Mouse (Mus musculus): ENCODE data around the gene Tbce.

DNA sequence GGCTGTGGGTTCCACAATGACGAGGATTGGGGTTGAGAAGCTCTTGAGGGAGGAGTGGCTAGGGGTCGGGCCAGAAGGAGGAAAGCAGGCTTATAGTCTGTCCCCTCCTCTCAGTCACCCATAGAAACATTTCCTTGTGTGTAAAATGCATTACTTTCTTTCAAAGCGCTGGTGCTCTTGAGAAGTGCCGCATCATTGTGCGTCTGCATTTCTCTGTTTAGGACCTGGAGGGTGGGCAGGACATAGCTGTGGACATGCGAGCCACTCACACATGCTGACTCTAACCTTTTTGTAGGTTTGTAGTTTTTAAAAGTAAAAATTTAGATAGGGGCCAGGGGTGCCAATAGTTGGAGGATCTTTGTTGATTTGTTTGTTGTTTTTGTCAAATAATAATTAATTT, 55.9 kb downstream of the Tbce start:
- TF ChIP-seq CTCF (IDR thresholded peaks at IDR 0.05; ENCODE audit: low read depth), result no peak
- no peak for TF ChIP-seq EP300 (IDR thresholded peaks at IDR 0.05; ENCODE audit: low read depth)
